Mouse (Mus musculus): ENCODE data around the gene Hist1h2bj.

Hist1h2bj gene

GRCm38 (mm10) chr13:22014411-22014845 lies 28.6 kb upstream of the Hist1h2bj start:
- no peak for DNase-seq (ENCODE audit: extremely low read depth, low read depth, low spot score)

GRCm38 (mm10) chr13:22015479-22016450 lies 27.2 kb upstream of the Hist1h2bj start:
- DNase-seq (ENCODE audit: extremely low read depth, low read depth, low spot score): no peak

GRCm38 (mm10) chr13:22019934-22020835 lies 22.8 kb upstream of the Hist1h2bj start:
- no peak for DNase-seq (ENCODE audit: extremely low read depth, low read depth, low spot score)

GRCm38 (mm10) chr13:22020901-22021339 lies 22.1 kb upstream of the Hist1h2bj start:
- no peak for DNase-seq (ENCODE audit: extremely low read depth, low read depth, low spot score)

GRCm38 (mm10) chr13:22021581-22021980 lies 21.4 kb upstream of the Hist1h2bj start:
- no peak for DNase-seq (ENCODE audit: extremely low read depth, low read depth, low spot score)

GRCm38 (mm10) chr13:22022241-22022640 lies 20.8 kb upstream of the Hist1h2bj start:
- no peak for DNase-seq (ENCODE audit: extremely low read depth, low read depth, low spot score)

GRCm38 (mm10) chr13:22026058-22027031 lies 16.7 kb upstream of the Hist1h2bj start:
- DNase-seq (ENCODE audit: extremely low read depth, low read depth, low spot score): no peak

- DNase-seq (ENCODE audit: extremely low read depth, low read depth, low spot score): no peak
Observed at GRCm38 (mm10) chr13:22028673-22029460, 14.1 kb upstream of the Hist1h2bj start.

- no peak for DNase-seq (ENCODE audit: extremely low read depth, low read depth, low spot score)
Observed at GRCm38 (mm10) chr13:22029928-22030327, 13.1 kb upstream of the Hist1h2bj start.

- DNase-seq (ENCODE audit: extremely low read depth, low read depth, low spot score): no peak
Observed at GRCm38 (mm10) chr13:22030493-22030892, 12.5 kb upstream of the Hist1h2bj start.

- no peak for DNase-seq (ENCODE audit: extremely low read depth, low read depth, low spot score)
Observed at GRCm38 (mm10) chr13:22033741-22034442, 9.1 kb upstream of the Hist1h2bj start.

GRCm38 (mm10) chr13:22034443-22035266 lies 8.4 kb upstream of the Hist1h2bj start:
- DNase-seq (ENCODE audit: extremely low read depth, low read depth, low spot score): no peak

- DNase-seq (ENCODE audit: extremely low read depth, low read depth, low spot score): peak; percentile 87
Observed at GRCm38 (mm10) chr13:22035267-22036148, 7.5 kb upstream of the Hist1h2bj start, which contains the start of the genes Hist1h2ah and Hist1h2bk. Gene Hist1h2ah (minus strand): TSS chr13:22035568. Gene Hist1h2bk (plus strand): TSS chr13:22035870.

GRCm38 (mm10) chr13:22036149-22036956 lies 6.7 kb upstream of the Hist1h2bj start:
- DNase-seq (ENCODE audit: extremely low read depth, low read depth, low spot score): no peak

GRCm38 (mm10) chr13:22036986-22037385 lies 6.0 kb upstream of the Hist1h2bj start:
- DNase-seq (ENCODE audit: extremely low read depth, low read depth, low spot score): no peak

GRCm38 (mm10) chr13:22037415-22037814 lies 5.6 kb upstream of the Hist1h2bj start:
- DNase-seq (ENCODE audit: extremely low read depth, low read depth, low spot score): no peak

Measured in fat pad, adult 2 months (tissue).